Mouse (Mus musculus): ENCODE measurements around the gene Me1. TPM values are rescaled to one million over a fixed set of nuclear protein-coding genes. Genes with fewer than 3 reads are reported as not detected.
A peak's percentile ranks its signal among the peaks of the same experiment; 100 is the strongest.
"Not testable (repeated sequence)": the region's sequence is repeated elsewhere in the genome, so short reads cannot be mapped to it uniquely, and the experiment has no call there.

The Me1 gene
- polyA plus RNA-seq, 1 experiment from 2014 or later, result 22.9 TPM

GRCm38 (mm10) chr9:86617837-86618492 lies 77.8 kb downstream of the Me1 start:
- no peak overlapping the region for H3K4me2 ChIP-seq (replicated peaks)
- H3K4me1 ChIP-seq (replicated peaks), result no peaks in the 10 kb centered on the region; the same call in 1 of the 2 replicates
- no peak overlapping the region for H3K9ac ChIP-seq
- WGBS, result 66% methylated on average over 7 of the region's 7 CpGs
- H3K27ac ChIP-seq, result no peak overlapping the region
- no peaks in the 10 kb centered on the region for H3K27me3 ChIP-seq (replicated peaks)
- H3K4me3 ChIP-seq (replicated peaks), result no peak overlapping the region
- no peaks in the 10 kb centered on the region for H3K9me3 ChIP-seq
- H3K36me3 ChIP-seq, result no peaks in the 10 kb centered on the region
- ATAC-seq, result no peak

- Histone ChIP-seq H3K4me3 (replicated peaks) (no peak overlapping the region), H3K36me3 (no peaks in the 10 kb centered on the region), H3K4me1 (replicated peaks) (no peaks in the 10 kb centered on the region; the same call in 1 of the 2 replicates), H3K27me3 (replicated peaks) (no peaks in the 10 kb centered on the region), H3K9ac (no peak overlapping the region), H3K4me2 (replicated peaks) (no peak overlapping the region), H3K27ac (no peak overlapping the region), H3K9me3 (no peaks in the 10 kb centered on the region)
- peak; percentile 41; the same call in 1 of the 2 replicates for ATAC-seq
- 74% methylated on average over 1 of the region's 1 CpGs for WGBS
Measured at GRCm38 (mm10) chr9:86615765-86616164, 80.0 kb downstream of the Me1 start.

GRCm38 (mm10) chr9:86612091-86612490 lies 83.7 kb downstream of the Me1 start:
- no peak for ATAC-seq
- Histone ChIP-seq H3K9ac (no peak overlapping the region), H3K27me3 (replicated peaks) (no peaks in the 10 kb centered on the region), H3K4me1 (replicated peaks) (no peaks in the 10 kb centered on the region; the same call in 1 of the 2 replicates), H3K27ac (no peak overlapping the region), H3K4me2 (replicated peaks) (no peak overlapping the region), H3K4me3 (replicated peaks) (no peak overlapping the region), H3K36me3 (no peaks in the 10 kb centered on the region), H3K9me3 (no peaks in the 10 kb centered on the region)
- WGBS, result 91% methylated on average over 4 of the region's 4 CpGs

GRCm38 (mm10) chr9:86605776-86606175 lies 90.0 kb downstream of the Me1 start:
- H3K4me1 ChIP-seq (replicated peaks), result no peaks in the 10 kb centered on the region
- no peaks in the 10 kb centered on the region for H3K9me3 ChIP-seq
- H3K4me2 ChIP-seq (replicated peaks), result no peak overlapping the region
- WGBS, result 74% methylated on average over 6 of the region's 6 CpGs
- H3K27ac ChIP-seq, result no peak overlapping the region
- H3K4me3 ChIP-seq (replicated peaks), result no peak overlapping the region
- H3K27me3 ChIP-seq (replicated peaks), result no peaks in the 10 kb centered on the region
- no peak overlapping the region for H3K9ac ChIP-seq
- no peaks in the 10 kb centered on the region for H3K36me3 ChIP-seq
- no peak for ATAC-seq

GRCm38 (mm10) chr9:86599723-86600303 lies 95.9 kb downstream of the Me1 start:
- WGBS, result 27% methylated on average over 8 of the region's 8 CpGs
- Histone ChIP-seq H3K4me1 (replicated peaks) (no peaks in the 10 kb centered on the region), H3K27me3 (replicated peaks) (no peaks in the 10 kb centered on the region), H3K36me3 (no peaks in the 10 kb centered on the region), H3K9ac (no peak overlapping the region), H3K27ac (no peak overlapping the region), H3K4me2 (replicated peaks) (no peak overlapping the region), H3K9me3 (no peaks in the 10 kb centered on the region), H3K4me3 (replicated peaks) (no peak overlapping the region)
- ATAC-seq, result peak; percentile 74

GRCm38 (mm10) chr9:86596983-86597382 lies 98.8 kb downstream of the Me1 start:
- not testable (repeated sequence) for H3K27me3 ChIP-seq (replicated peaks); H3K36me3 ChIP-seq; H3K9ac ChIP-seq; H3K9me3 ChIP-seq; H3K27ac ChIP-seq; H3K4me1 ChIP-seq (replicated peaks); ATAC-seq; H3K4me3 ChIP-seq (replicated peaks); H3K4me2 ChIP-seq (replicated peaks)

GRCm38 (mm10) chr9:86594357-86594767 lies 101.4 kb downstream of the Me1 start:
- WGBS, result 47% methylated on average over 10 of the region's 10 CpGs
- H3K4me2 ChIP-seq (replicated peaks); H3K9ac ChIP-seq; H3K4me3 ChIP-seq (replicated peaks); H3K27me3 ChIP-seq (replicated peaks); H3K4me1 ChIP-seq (replicated peaks); H3K27ac ChIP-seq; H3K36me3 ChIP-seq; H3K9me3 ChIP-seq: not testable (repeated sequence)
- ATAC-seq, result peak; percentile 63

- Histone ChIP-seq H3K27me3 (replicated peaks) (no peaks in the 10 kb centered on the region), H3K9me3 (no peaks in the 10 kb centered on the region), H3K4me3 (replicated peaks) (no peak overlapping the region), H3K9ac (no peak overlapping the region), H3K4me1 (replicated peaks) (no peaks in the 10 kb centered on the region), H3K36me3 (no peaks in the 10 kb centered on the region), H3K4me2 (replicated peaks) (no peak overlapping the region), H3K27ac (no peak overlapping the region)
- ATAC-seq, result no peak
- 78% methylated on average over 19 of the region's 19 CpGs for WGBS
Measured at GRCm38 (mm10) chr9:86592676-86593668, 102.8 kb downstream of the Me1 start.

- Histone ChIP-seq H3K4me3 (replicated peaks) (no peak overlapping the region), H3K27me3 (replicated peaks) (no peaks in the 10 kb centered on the region), H3K27ac (no peak overlapping the region), H3K9ac (no peak overlapping the region), H3K4me1 (replicated peaks) (no peaks in the 10 kb centered on the region), H3K9me3 (no peaks in the 10 kb centered on the region), H3K4me2 (replicated peaks) (no peak overlapping the region), H3K36me3 (no peaks in the 10 kb centered on the region)
- no peak for ATAC-seq
- 89% methylated on average over 11 of the region's 11 CpGs for whole genome bisulfite sequencing
Measured at GRCm38 (mm10) chr9:86587019-86587795, 108.5 kb downstream of the Me1 start.

- Histone ChIP-seq H3K4me3 (replicated peaks) (no peak overlapping the region), H3K9ac (no peak overlapping the region), H3K9me3 (no peaks in the 10 kb centered on the region), H3K27ac (no peak overlapping the region), H3K4me2 (replicated peaks) (no peak overlapping the region), H3K4me1 (replicated peaks) (no peaks in the 10 kb centered on the region), H3K36me3 (no peaks in the 10 kb centered on the region), H3K27me3 (replicated peaks) (no peaks in the 10 kb centered on the region)
- WGBS, result 58% methylated on average over 3 of the region's 3 CpGs
- ATAC-seq, result peak; percentile 66; the same call in 1 of the 2 replicates
Measured at GRCm38 (mm10) chr9:86583740-86584139, 112.0 kb downstream of the Me1 start.

- WGBS, result 82% methylated on average over 10 of the region's 10 CpGs
- Histone ChIP-seq H3K9me3 (no peaks in the 10 kb centered on the region), H3K4me1 (replicated peaks) (no peaks in the 10 kb centered on the region), H3K27ac (no peak overlapping the region), H3K27me3 (replicated peaks) (no peaks in the 10 kb centered on the region), H3K36me3 (no peaks in the 10 kb centered on the region), H3K4me3 (replicated peaks) (no peak overlapping the region), H3K9ac (no peak overlapping the region), H3K4me2 (replicated peaks) (no peak overlapping the region)
- ATAC-seq, result no peak
Measured at GRCm38 (mm10) chr9:86579657-86580056, 116.1 kb downstream of the Me1 start.

- Histone ChIP-seq H3K4me3 (replicated peaks) (no peak overlapping the region), H3K4me1 (replicated peaks) (no peaks in the 10 kb centered on the region; the same call in 1 of the 2 replicates), H3K27me3 (replicated peaks) (no peaks in the 10 kb centered on the region), H3K36me3 (no peaks in the 10 kb centered on the region), H3K9me3 (no peaks in the 10 kb centered on the region), H3K27ac (no peak overlapping the region), H3K4me2 (replicated peaks) (no peak overlapping the region), H3K9ac (no peak overlapping the region)
- 91% methylated on average over 6 of the region's 6 CpGs for WGBS
- no peak for ATAC-seq
Measured at GRCm38 (mm10) chr9:86575178-86575577, 120.6 kb downstream of the Me1 start.
